Mouse (Mus musculus): Measurements from ENCODE around the gene Olfml2b.

Gene Olfml2b

DNA sequence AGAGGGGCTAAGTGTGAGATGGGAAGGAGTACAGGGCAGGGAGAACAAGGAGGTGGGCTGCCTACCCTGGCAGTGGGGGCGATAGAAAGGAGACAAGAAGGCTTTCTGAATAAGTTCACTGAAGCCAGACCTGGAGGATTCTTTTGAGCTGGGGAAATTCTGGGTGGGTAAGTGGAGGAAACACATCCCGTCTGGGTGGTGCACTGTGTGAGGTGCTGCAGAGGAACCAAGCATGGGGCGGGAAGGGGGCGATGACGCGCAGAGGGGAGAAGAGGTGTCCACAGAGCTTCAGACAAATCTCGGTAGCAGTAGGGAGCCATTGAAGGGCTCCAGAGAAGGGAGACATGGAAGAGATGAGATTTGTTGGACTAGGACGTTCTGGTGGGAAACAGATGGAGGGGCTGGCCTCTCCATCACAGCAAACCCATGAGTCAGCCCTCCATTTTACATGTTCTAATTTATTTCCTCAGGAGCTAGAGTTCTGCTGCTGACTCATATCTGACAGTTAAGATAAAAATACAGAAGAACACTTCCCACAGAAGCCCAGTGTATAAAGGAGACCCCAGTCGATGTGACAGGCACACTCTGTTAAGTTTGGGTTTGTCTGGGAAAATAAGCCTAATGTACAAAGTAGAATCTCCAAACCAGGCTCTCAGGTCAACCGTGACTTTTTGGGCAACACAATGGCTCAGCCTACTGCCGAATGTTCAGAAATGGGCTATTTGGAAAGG is 87.7 kb downstream of the Olfml2b start:
- no peak for DNase-seq (ENCODE audit: low spot score in 2 of 2)
